Mouse (Mus musculus): Measurements from ENCODE around the gene Kcnj12.

The Kcnj12 gene

DNA sequence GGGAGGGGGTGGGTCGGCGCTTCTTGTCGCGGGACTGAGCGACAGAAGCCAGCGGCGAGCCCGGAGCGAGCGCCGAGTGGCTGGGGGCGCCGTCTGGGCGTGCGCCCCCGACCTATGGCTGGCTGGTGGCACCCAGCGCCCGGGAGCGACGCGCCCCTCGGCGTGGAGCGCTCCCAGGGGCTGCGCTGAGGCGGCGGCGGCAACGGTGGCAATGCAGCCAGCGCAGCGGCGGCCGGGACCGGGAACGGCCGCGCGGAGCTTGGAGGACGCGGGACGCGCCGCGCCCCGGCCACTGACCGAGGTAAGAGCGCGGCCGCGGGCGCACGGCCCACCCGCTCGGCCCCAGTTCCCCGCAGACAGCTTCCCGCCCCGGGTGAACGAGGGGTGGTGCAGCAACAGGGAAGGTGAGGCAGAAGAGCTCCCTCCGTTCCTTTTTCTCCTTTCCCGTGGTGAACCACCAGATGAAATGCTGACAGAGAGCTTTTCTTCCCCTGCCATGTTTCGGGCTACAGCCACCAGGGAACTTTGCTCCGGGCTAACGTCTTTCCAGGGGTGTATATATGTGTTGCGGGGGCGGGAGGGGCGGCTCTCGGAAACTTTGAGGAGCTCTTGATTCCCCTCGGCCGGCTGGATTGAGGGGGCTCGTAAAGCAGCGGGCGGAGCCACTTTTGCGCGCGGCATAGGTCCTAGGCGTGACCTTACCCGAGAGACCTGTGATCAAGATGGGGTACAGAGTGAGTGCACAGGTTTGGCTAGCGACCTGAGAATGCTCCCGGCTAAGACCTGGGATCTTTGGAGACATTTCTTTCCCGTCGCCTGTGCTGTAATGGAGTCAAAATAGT lies at the start of gene Kcnj12:
Gene Kcnj12 (plus strand): TSS at position 15 of the 842 bp plus-strand sequence.
- DNase-seq (ENCODE audit: low spot score in 2 of 2) = no peak

DNA sequence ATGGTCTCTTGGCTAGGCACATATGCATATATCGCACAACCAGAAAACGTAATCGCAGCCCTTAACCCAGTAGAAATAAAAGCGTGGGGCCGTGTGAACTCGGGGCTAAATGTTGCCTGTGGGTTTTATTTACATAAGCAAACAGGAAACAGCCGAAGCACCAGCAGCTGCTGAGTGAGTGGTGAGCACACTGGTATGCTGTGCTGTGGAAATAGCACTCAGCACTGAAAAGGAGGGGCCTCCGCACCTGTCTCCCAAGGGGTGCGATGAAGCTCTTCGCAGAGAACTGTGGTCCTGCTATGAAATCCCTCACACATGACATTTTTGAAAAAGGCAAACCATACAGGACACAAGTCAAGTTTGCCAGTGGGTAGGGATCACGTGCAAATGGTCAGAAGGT lies 47.3 kb upstream of the Kcnj12 start:
- DNase-seq (ENCODE audit: low spot score in 2 of 2) = no peak

DNA sequence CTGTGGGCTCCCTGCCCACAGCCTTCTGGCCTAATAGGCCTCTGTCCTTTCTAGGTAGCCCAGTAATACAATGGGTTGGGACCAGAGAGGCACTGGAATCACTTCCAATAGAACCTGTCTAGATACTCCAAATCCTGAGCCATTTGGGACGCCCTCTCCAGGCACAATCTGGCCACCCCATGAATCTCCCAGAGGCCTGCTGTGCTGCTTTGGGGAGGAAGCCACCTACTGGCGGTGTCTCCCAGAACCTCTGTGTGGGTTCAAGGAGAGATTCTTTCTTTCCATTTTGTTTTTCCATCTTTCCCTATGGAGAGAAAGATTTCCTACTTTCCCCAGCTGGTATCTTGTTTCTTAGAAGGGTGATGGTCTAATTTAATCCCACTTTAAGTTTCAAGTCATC lies 46.1 kb upstream of the Kcnj12 start:
- DNase-seq (ENCODE audit: low spot score in 2 of 2) = no peak

- DNase-seq (ENCODE audit: low spot score in 2 of 2) = no peak
Measured at GRCm38 (mm10) chr11:60976742-60977141, 45.6 kb upstream of the Kcnj12 start.

DNA sequence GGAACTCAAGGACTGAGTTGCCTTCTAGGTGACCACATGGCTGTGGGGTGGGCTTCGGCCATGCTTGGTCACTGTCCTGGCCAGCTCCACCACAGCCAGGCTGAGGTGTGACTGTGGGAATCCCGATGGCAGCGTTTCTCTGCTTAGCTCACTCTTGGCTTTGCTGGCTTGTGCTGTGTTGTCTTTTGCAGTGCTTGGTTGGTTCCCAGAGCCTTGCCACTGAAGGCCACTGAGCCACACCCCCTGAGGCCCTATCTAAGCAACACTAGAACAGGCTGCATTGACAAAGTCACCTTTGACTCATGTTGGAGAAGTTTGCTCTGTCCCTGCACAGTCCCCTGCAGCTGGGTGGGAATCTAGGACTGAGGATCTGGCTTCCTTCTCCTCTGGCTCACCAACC lies 45.2 kb upstream of the Kcnj12 start:
- DNase-seq (ENCODE audit: low spot score in 2 of 2) = no peak

DNA sequence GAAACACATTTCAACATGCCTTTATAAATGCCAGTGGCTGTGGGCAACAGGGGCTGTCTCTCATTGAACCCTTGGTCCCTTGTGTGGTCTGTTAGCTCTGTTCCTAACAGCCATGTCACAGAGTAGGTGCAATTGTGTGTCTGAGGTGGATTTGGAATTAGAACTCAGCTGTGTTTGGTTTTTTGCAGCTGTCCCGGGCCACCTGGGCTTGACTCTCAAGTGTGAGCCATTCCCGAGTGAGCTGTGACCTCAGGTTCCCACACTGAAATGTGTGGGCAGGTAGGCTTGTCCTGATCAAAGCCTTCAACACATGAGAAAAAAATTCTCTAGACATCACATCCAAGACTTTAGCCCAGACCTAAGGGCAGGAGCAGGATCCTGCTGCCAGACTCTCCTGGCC lies 43.7 kb upstream of the Kcnj12 start:
- DNase-seq (ENCODE audit: low spot score in 2 of 2) = no peak

GRCm38 (mm10) chr11:60979788-60980187 lies 42.6 kb upstream of the Kcnj12 start:
- no peak for DNase-seq (ENCODE audit: low spot score in 2 of 2)

DNA sequence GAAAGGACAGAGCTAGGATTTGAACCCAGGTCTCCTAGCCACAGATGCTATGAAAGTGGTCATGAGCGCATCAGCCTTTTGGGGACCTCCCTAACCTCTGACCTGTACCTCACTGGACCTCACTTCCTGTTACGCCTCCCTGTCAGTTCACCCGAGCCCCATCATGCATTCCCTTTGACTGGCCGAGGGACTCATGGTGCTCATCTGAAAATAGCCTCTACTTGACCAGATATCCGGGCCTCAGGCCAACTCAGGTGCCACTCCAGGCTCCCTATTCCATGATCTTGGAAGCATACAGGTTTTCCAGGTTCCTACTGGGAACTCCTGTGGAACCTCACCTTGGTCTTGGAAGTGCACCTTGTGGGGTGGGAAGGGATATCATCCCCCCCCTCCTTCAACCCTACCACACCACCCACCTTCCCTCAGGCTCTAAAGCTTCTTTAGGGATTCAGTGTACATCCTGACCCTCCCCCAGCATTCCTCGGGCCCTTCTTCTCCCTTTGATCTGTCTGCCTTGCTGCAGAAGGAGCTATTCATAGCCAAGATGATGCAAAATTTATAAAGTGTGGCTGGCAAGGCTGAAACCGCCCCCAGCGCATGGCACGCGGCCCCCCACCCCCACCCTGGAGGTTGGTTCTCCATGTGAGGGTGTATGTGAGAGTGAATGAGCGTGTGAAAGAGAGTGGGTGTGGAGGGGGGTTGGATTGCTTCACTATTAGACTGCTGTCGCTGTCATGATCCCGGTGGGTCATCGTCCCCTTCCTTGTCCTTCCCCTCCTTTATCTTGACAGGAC lies 40.5 kb upstream of the Kcnj12 start:
- peak in 1 of 2 experiments; percentile 35 for DNase-seq (ENCODE audit: low spot score in 2 of 2)

- DNase-seq (ENCODE audit: low spot score in 2 of 2) = no peak
Measured at GRCm38 (mm10) chr11:60984912-60985558, 37.3 kb upstream of the Kcnj12 start.

DNA sequence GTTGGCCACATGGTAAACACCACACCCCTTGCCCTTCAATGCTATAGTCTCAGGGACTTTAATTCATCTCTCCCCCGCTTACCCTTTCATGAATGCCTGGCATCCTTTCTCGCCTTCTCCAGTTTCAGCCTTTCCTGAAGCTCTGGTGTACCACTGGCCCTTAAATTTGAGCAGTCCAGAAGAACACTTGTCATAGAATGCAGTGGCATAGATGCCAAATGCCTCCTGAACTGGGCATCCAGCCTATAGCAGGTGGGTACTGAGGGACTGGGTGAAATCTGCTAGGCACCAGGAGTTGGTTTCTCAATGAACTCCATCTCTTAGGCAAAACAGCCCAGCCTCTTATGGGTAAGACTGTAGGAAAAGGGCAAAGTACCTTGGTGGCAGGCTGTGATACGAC lies 31.9 kb upstream of the Kcnj12 start:
- no peak for DNase-seq (ENCODE audit: low spot score in 2 of 2)

- DNase-seq (ENCODE audit: low spot score in 2 of 2) = no peak
Measured at GRCm38 (mm10) chr11:61002736-61003135, 19.6 kb upstream of the Kcnj12 start.

DNA sequence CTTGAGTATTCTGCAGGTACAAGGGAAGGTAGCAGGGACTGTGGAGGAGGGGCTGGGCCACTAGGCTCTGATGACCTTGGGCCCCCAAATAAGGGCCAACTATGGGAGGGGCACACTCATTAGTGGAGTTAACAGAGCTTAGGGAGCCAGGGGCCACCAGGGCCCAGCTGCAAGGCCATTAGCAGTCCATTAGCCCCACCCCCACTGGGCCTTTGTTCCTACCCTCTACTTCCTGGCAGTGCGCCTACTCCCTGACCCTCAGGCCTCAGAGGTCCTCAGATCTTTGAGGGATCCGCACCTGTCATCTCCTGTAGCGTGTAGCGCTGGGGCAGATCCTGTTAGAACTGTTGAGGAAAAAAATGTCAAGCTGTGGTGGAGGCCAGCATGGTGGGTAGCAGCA lies 18.3 kb upstream of the Kcnj12 start:
- no peak for DNase-seq (ENCODE audit: low spot score in 2 of 2)

GRCm38 (mm10) chr11:61004781-61005180 lies 17.6 kb upstream of the Kcnj12 start:
- no peak for DNase-seq (ENCODE audit: low spot score in 2 of 2)

GRCm38 (mm10) chr11:61005345-61005744 lies 17.0 kb upstream of the Kcnj12 start:
- no peak for DNase-seq (ENCODE audit: low spot score in 2 of 2)

DNA sequence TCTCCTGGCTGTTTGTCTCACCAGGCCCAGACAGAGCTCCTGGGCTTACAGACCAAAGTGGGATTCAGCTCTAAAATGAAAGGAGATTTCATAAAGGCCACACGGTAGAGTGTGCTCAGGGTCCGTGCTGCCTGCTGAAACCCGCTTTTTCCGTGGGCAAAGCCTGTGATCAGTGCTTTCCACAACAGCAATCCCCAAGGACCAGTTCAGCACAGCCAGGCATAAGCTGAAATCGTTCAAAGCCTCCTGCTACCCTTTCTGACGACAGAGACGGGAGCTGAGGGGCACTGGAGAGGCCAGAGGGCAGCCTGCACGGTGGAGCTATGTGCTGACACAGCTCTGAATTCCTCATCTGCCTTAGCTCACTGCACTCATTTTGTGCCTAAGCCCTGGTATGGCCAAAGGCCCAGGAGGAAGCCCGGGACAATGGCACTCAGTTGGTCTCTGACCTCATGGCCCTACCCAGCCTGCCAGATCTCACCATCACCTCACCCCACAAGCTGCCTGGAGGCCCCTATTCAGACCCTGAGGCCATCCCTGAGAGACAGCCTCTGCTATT lies 10.5 kb upstream of the Kcnj12 start:
- DNase-seq (ENCODE audit: low spot score in 2 of 2) = no peak

GRCm38 (mm10) chr11:61016866-61017398 lies 5.4 kb upstream of the Kcnj12 start:
- no peak for DNase-seq (ENCODE audit: low spot score in 2 of 2)

DNA sequence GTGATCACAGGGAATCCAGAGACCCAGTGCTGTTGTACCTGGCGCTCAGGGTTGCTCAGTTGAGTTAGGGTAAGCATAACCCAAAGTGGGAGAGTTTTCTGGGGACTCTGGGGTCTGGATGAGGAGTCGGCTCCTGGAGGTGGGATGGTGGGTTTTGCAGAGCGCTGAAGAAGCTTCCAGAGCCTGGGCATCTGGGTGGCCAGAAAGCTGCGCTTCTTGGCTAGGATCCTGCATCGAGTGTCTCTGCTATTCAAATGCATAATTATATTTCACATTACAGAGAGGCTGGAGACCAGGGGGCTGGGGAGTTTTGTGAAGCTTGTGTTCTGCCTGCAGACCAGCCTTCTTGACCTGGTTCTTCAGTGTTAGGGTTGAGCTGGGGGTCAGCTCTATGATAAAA lies 1.2 kb upstream of the Kcnj12 start:
- DNase-seq (ENCODE audit: low spot score in 2 of 2) = no peak

- peak; percentile 38 to 46 for DNase-seq (ENCODE audit: low spot score in 2 of 2)
Measured at GRCm38 (mm10) chr11:61021676-61022549, 451 bp upstream of the Kcnj12 start.

GRCm38 (mm10) chr11:61023416-61024200 lies 1.2 kb downstream of the Kcnj12 start:
- no peak for DNase-seq (ENCODE audit: low spot score in 2 of 2)

DNA sequence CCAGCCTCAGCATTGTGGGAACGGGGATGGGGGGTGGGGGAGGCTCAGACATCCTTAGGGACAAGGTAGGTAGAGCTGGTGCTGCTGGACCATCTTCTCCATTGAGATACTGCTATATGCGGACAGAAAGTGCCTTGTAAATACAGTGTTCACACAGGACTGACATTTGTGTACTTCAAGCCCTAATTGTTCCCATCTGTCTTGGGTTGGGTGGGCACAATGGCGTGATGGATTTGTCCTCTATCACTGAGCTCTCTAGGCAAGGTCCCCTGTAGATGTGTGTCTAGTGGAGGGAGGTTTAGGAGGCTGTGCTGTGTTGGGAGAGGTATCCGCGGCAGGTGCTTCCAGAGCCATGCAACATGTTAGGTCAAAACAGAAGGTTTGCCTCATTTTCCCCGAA lies 2.0 kb downstream of the Kcnj12 start:
- no peak for DNase-seq (ENCODE audit: low spot score in 2 of 2)
